Mouse (Mus musculus) stomach, embryonic 16.5 days (tissue): ENCODE measurements around the gene Dazap2. TPM values are rescaled to one million over a fixed set of nuclear protein-coding genes. Genes with fewer than 3 reads are reported as not detected.
"Not testable (repeated sequence)": the region's sequence is repeated elsewhere in the genome, so short reads cannot be mapped to it uniquely, and the experiment has no call there.

Experiments used
- ATAC-seq: fragments of 200-750 bp; cut with Nextera tagmentation; 2 replicates; pipeline ENCODE4 v1.8.0; 2017; ENCODE audit warnings: moderate number of reproducible peaks, moderate TSS enrichment; ENCODE audit not compliant: insufficient read depth, low FRiP score
- H3K27ac ChIP-seq: fragments of 300-500 bp; sonication (generic); 2 replicates; pipeline ENCODE4 v1.5.1; 2014; ENCODE audit warnings: low read length
- H3K27me3 ChIP-seq: fragments of 300-500 bp; sonication (generic); 2 replicates; pipeline ENCODE4 v1.6.1; 2014; ENCODE audit warnings: low read length, control low read depth, mixed read lengths; ENCODE audit not compliant: control insufficient read depth, insufficient read depth
- H3K36me3 ChIP-seq: fragments of 300-500 bp; sonication (generic); 2 replicates; pipeline ENCODE4 v1.6.1; 2014; ENCODE audit warnings: low read length; ENCODE audit not compliant: control insufficient read depth, insufficient read depth
- H3K4me1 ChIP-seq: fragments of 300-500 bp; sonication (generic); 2 replicates; pipeline ENCODE4 v1.6.1; 2014; ENCODE audit warnings: low read length, control low read depth, mixed read lengths; ENCODE audit not compliant: control insufficient read depth, insufficient read depth
- H3K4me2 ChIP-seq: fragments of 300-500 bp; sonication (generic); 2 replicates; pipeline ENCODE4 v1.6.1; 2014; ENCODE audit warnings: low read depth, low read length, mixed read lengths
- H3K4me3 ChIP-seq: fragments of 300-500 bp; sonication (generic); replicated peaks from 2 replicates; pipeline ENCODE4 v1.5.1; 2014; ENCODE audit warnings: mild to moderate bottlenecking, low read length
- H3K9ac ChIP-seq: fragments of 300-500 bp; sonication (generic); 2 replicates; pipeline ENCODE4 v1.6.1; 2014; ENCODE audit warnings: low read length
- H3K9me3 ChIP-seq: fragments of 300-500 bp; sonication (generic); replicated peaks from 2 replicates; pipeline ENCODE4 v1.6.1; 2016; ENCODE audit warnings: low read length, control low read depth; ENCODE audit not compliant: control insufficient read depth
- WGBS: fragments of 180-500 bp; shearing (Covaris S2); extraction: QIAGEN DNeasy Blood & Tissue Kit; methylation state at CpG from one replicate; pipeline ENCODE4 v1.1.7; 2014; 5-methylcytosine and 5-hydroxymethylcytosine counted together
- polyA plus RNA-seq: library from polyadenylated mRNA; unstranded; fragments of >200 nt; fragmentation: Nextera tagmentation; extraction: Ambion mirVana; gene quantifications from 2 replicates; pipeline ENCODE4 v1.2.1, GENCODE M21; 2015

The Dazap2 gene
- polyA plus RNA-seq, 1 experiment from 2014 or later, result 194 TPM

DNA sequence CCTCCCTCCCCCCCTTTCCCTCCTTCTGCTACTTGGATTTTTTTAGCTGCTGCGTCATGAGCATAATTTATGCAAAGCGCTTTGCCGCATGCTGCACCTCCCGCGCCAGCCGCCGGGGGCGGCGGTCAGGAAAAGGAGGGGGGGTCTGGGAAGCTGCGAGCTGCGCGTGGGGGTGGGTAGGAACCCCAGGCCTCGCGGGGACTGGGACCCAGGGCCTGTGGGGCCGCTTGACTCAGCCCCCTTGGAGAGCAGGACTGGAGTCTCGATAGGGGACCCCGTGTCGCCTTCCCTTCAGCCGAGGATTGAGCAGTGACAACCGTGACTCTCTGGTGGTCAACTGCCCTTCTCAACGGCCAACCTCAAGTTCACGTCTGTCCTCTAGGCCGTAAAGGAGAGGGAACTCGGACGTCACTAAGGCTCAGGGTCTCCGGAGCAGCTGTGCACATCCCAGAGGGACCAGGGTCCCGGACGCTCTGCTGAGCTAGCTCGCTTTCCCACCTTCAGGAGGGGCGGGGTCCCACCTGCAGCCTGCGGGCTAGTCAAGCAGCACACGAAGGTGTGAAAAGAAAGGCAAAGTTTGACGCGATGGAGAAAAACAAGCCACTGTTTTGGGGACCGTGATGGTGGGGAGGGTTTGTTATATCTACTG lies 15.0 kb upstream of the Dazap2 start:
- ATAC-seq, result peak; percentile 59
- Histone ChIP-seq H3K4me3 (peak overlapping the region; percentile 86), H3K4me2 (peak overlapping the region; percentile 99), H3K9me3 (no peaks in the 10 kb centered on the region), H3K9ac (peak overlapping the region; percentile 91), H3K36me3 (no peaks in the 10 kb centered on the region), H3K4me1 (peaks cover 15% of the 10 kb centered on the region), H3K27ac (peak overlapping the region; percentile 46; the same call in 1 of the 2 replicates), H3K27me3 (peaks cover 10% of the 10 kb centered on the region)
- WGBS, result 2% methylated on average over 35 of the region's 35 CpGs

DNA sequence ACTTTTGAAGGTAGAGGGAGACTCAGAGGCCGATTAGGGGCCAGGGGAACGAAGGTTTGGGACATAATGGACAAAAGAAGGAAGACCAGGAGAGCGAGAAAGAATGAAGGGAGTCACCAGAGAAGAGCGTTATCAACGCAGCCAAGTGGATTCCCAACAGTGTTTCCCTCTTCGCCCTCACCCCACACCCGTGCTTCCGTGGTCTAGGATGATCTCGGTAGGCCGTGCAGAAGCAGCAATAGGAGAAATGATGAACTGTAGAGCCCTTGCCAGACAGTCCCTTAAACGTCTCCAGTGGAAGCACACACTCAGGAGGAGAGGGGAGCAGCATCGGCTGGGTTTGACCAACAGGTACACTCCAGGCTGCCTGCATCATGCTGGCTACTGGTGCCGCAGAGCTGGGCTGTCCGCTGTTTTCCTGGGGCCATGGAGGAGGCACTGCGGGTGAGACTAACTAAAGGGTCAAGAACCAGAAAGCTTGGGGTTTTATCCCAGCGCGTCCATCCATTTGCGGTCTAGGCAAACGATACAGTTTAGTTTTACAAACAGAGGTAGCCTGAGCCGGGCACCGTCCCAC lies 14.4 kb upstream of the Dazap2 start:
- H3K4me2 ChIP-seq, result peak overlapping the region; percentile 99
- peaks cover 15% of the 10 kb centered on the region for H3K4me1 ChIP-seq
- H3K9ac ChIP-seq, result no peak overlapping the region
- peak overlapping the region; percentile 86 for H3K4me3 ChIP-seq
- peaks cover 10% of the 10 kb centered on the region for H3K27me3 ChIP-seq
- no peaks in the 10 kb centered on the region for H3K36me3 ChIP-seq
- WGBS, result 27% methylated on average over 21 of the region's 21 CpGs
- ATAC-seq, result no peak
- no peak overlapping the region for H3K27ac ChIP-seq
- H3K9me3 ChIP-seq, result no peaks in the 10 kb centered on the region

DNA sequence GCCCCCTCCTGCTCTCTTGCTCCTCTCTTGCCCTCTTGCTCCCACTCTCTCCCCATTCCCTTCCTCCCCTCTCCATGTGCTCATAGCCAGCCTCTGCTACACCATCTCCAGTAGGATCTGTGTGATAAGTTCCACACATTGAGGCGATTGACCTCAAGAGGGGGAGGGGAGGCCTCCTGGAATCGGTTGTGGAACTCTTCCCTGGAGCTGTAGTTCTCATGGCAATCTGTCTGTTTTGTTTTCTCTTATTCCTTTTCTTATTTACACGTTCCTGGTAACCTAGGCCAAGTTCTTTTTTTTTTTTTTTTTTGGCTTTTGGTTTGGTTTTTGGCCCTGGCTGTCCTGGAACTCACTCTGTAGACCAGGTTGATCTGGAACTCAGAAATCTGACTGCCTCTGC lies 13.5 kb upstream of the Dazap2 start:
- Histone ChIP-seq H3K4me1 (peaks cover 15% of the 10 kb centered on the region), H3K36me3 (no peaks in the 10 kb centered on the region), H3K27ac (no peak overlapping the region), H3K9ac (no peak overlapping the region), H3K9me3 (no peaks in the 10 kb centered on the region), H3K27me3 (peaks cover 10% of the 10 kb centered on the region), H3K4me3 (no peak overlapping the region), H3K4me2 (no peak overlapping the region)
- ATAC-seq, result no peak
- 46% methylated on average over 3 of the region's 3 CpGs for WGBS

DNA sequence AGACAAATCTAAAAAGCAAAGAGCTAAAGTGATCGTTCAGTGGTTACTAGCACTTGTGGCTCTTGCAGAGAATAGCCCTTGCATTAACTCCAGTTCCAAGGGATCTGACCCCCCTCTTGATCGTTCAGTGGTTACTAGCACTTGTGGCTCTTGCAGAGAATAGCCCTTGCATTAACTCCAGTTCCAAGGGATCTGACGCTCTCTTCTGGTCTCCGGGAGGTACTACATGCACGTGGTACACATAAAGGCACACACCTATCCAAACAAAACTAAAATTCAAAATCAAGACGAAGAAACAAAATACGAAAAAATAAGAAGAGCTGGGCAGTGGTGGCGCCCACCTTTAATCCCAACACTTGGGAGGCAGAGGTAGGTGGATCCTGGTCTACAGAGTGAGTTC lies 8.5 kb upstream of the Dazap2 start:
- not testable (repeated sequence) for H3K9me3 ChIP-seq, H3K4me1 ChIP-seq, H3K36me3 ChIP-seq, H3K27me3 ChIP-seq, H3K27ac ChIP-seq, H3K4me2 ChIP-seq, H3K9ac ChIP-seq, ATAC-seq, H3K4me3 ChIP-seq
- 92% methylated on average over 8 of the region's 8 CpGs for WGBS

DNA sequence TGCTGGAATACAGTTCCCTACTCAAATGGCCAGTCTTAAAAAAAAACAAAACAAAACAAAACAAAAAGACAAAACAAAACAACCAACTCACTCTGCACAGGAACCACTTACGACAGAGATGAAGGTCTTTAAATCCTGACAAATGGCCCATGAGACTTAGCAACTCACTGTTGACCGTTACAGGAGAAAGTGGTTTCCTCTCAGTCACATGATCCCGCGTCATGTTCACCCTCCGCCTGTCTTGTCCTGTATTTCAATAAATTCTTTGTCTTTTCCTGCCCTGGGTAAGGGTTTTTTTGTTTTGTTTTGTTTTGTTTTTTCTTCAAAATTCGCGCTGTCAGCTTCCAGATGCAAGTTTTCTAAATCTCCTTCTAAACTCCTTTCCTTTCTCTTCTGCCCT lies 3.2 kb upstream of the Dazap2 start:
- no peak for ATAC-seq
- Histone ChIP-seq H3K36me3 (no peaks in the 10 kb centered on the region), H3K9ac (no peak overlapping the region), H3K4me1 (peaks cover 13% of the 10 kb centered on the region), H3K4me2 (no peak overlapping the region), H3K9me3 (no peaks in the 10 kb centered on the region), H3K27ac (no peak overlapping the region), H3K4me3 (no peak overlapping the region), H3K27me3 (no peaks in the 10 kb centered on the region)
- WGBS, result 78% methylated on average over 7 of the region's 7 CpGs

DNA sequence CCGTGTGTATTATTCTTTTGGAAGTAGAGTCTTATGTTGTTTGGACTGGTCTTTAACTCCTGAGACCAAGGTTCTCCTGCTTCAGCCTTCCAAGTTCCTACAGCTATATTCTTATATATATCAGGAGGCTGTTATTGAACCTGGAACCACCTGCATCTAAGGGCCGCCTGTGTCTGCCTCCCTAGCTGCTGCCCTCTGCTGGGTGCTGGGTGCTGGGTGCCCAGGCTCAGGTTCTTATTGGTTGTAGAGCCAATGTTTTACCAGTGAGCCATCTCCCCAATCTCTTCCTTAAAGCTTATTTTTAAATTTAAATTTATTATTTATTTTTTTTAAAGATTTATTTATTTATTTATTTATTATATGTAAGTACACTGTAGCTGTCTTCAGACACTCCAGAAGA lies 2.7 kb upstream of the Dazap2 start:
- H3K27me3 ChIP-seq, result no peaks in the 10 kb centered on the region
- ATAC-seq, result no peak
- H3K9me3 ChIP-seq, result no peaks in the 10 kb centered on the region
- no peak overlapping the region for H3K27ac ChIP-seq
- H3K9ac ChIP-seq, result no peak overlapping the region
- H3K4me1 ChIP-seq, result peaks cover 14% of the 10 kb centered on the region
- H3K4me3 ChIP-seq, result no peak overlapping the region
- WGBS, result 61% methylated on average over 2 of the region's 2 CpGs
- 0 out of 2 replicates have a peak, but pooled peaks cover under 1% of the 10 kb centered on the region for H3K36me3 ChIP-seq
- H3K4me2 ChIP-seq, result no peak overlapping the region

DNA sequence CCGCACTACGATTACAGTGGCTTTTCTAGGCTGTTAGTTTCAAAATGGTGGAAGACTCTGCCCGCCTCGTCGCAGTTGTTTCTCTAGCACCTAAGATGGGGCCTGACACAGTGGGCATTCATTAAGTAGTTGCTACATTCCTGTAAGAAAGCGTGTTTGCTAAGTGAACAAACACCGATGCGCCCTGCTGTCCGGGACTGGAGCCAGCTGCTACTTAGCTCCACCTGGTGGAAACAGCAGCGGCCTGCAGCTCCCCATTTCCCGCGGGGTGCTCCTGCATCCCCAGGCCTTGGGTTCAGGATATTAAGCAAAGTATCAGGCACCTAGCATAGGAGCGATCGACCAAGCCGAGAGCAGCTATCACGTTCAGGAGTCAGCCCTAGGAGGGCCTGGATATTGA lies 1.6 kb upstream of the Dazap2 start:
- Histone ChIP-seq H3K27me3 (no peaks in the 10 kb centered on the region), H3K36me3 (peaks cover 5% of the 10 kb centered on the region; the same call in 1 of the 2 replicates), H3K4me2 (peak overlapping the region; percentile 50), H3K4me1 (peaks cover 14% of the 10 kb centered on the region), H3K4me3 (peak overlapping the region; percentile 24), H3K9me3 (no peaks in the 10 kb centered on the region), H3K9ac (peak overlapping the region; percentile 29; the same call in 1 of the 2 replicates), H3K27ac (no peak overlapping the region)
- WGBS, result 10% methylated on average over 16 of the region's 16 CpGs
- ATAC-seq, result no peak

DNA sequence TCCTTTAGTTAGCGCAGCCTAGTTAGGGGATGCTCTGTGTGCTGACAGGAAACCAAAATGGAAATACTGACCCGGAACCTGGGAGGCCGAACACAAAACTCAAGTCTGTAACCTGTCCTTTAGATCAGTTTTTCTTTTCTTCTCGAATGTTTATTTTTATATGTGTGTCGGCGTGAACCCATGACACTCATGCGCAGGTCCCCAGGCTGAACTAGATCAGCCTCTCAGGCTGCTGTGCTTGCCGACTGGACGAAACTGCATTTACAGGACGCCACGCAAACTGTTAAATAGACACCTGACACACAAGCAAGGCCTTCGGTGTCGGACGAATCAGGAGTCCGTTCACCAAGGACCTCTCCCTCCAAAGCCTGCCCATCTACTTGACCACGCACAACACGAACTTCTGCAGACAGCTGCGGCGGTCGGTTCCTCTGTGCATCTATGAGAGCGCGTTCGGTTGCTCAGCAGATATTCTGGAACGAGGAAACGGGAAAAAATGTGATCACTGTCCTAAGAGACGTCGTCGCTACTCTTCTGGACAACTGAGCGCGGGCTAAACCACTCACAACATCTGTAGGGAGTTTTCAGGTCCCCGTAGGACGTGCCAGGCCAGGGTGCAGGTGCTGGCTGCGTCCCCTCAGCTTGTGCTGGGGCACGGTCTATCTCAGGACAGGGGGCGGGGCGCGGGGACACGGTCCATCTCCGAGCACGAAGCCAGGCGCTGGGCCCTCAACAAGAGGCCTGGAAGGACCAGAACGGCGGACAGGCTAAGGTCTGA lies 742 bp upstream of the Dazap2 start:
- H3K27me3 ChIP-seq, result no peaks in the 10 kb centered on the region
- no peaks in the 10 kb centered on the region for H3K9me3 ChIP-seq
- peaks cover 14% of the 10 kb centered on the region for H3K4me1 ChIP-seq
- peak overlapping the region; percentile 86 for H3K4me2 ChIP-seq
- H3K27ac ChIP-seq, result peak overlapping the region; percentile 68
- peak overlapping the region; percentile 89 for H3K4me3 ChIP-seq
- peaks cover 9% of the 10 kb centered on the region; the same call in 1 of the 2 replicates for H3K36me3 ChIP-seq
- peak overlapping the region; percentile 74 for H3K9ac ChIP-seq
- no peak; the same call in none of the 2 replicates for ATAC-seq
- 8% methylated on average over 43 of the region's 43 CpGs for WGBS

DNA sequence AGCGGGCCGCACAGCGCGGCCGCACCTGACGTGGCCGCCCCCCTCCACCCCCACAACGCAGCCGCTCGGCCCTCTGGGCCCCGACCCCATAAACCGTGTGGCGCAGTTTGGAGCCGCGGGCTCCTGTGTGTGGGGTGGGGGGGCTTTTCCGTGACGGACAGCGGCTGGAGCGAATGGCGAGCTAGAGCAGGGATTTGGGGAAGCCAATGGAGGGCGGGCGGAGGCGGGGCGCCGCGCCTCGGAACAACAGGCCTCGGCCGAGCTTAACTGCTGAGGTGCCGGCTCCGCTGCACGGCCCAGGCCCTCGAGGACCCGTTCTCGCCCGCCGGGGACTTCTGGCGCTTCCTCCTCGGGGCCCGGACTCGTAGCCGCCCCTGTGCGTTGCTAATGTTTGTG lies 674 bp downstream of the Dazap2 start:
- Histone ChIP-seq H3K4me1 (peaks cover 14% of the 10 kb centered on the region), H3K36me3 (peaks cover 13% of the 10 kb centered on the region; the same call in 1 of the 2 replicates), H3K9ac (peak overlapping the region; percentile 97), H3K9me3 (no peaks in the 10 kb centered on the region), H3K4me3 (peak overlapping the region; percentile 89), H3K27ac (peak overlapping the region; percentile 100), H3K27me3 (no peaks in the 10 kb centered on the region), H3K4me2 (peak overlapping the region; percentile 86)
- WGBS, result under 1% methylated on average over 40 of the region's 43 CpGs
- peak; percentile 83 for ATAC-seq
